Mouse (Mus musculus): ENCODE measurements at regions not wholly inside any gene's neighbourhood (a gene's known extent, or its start where the extent isn't known, plus 50 kb on each side); places are given as distances from the start of the nearest gene placed in this dataset.

DNA sequence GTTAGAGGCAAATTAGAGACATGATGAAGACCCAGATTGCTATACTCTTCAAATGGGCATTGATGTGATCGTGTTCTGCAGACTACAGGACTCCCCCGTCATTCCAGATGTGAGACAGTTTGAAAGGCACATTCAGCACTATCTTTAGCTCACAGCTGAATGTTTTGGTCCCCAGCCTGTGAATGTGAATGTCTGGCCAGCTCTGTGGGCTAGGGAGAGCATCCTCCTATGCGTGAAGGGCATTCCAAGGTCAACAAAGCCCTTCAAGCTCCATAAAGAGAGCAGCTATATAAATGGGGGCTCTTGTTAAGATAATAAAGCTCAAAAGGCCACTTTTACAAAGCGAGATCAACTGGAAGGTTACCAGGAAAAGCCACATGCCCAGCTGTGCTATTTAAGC is 266.1 kb downstream of the Gpat3 start:
- Histone ChIP-seq H3K27ac (ENCODE audit: low read depth, low read length) (no peak overlapping the region), H3K4me1 (replicated peaks; ENCODE audit: control insufficient read depth, insufficient read depth, low read length) (no peaks in the 10 kb centered on the region), H3K27me3 (replicated peaks; ENCODE audit: control insufficient read depth, insufficient read depth, low read length) (no peaks in the 10 kb centered on the region), H3K9ac (ENCODE audit: low read depth, low read length) (no peak overlapping the region), H3K4me2 (replicated peaks; ENCODE audit: low read depth) (no peak overlapping the region), H3K36me3 (ENCODE audit: control insufficient read depth, insufficient read depth) (no peaks in the 10 kb centered on the region), H3K4me3 (ENCODE audit: low read depth, low read length) (no peak overlapping the region), H3K9me3 (ENCODE audit: control insufficient read depth) (no peaks in the 10 kb centered on the region)
- WGBS = 61% methylated on average over 4 of the region's 4 CpGs
- ATAC-seq = no peak
- no peak for TF ChIP-seq CTCF (IDR thresholded peaks at IDR 0.05; ENCODE audit: low read depth)

DNA sequence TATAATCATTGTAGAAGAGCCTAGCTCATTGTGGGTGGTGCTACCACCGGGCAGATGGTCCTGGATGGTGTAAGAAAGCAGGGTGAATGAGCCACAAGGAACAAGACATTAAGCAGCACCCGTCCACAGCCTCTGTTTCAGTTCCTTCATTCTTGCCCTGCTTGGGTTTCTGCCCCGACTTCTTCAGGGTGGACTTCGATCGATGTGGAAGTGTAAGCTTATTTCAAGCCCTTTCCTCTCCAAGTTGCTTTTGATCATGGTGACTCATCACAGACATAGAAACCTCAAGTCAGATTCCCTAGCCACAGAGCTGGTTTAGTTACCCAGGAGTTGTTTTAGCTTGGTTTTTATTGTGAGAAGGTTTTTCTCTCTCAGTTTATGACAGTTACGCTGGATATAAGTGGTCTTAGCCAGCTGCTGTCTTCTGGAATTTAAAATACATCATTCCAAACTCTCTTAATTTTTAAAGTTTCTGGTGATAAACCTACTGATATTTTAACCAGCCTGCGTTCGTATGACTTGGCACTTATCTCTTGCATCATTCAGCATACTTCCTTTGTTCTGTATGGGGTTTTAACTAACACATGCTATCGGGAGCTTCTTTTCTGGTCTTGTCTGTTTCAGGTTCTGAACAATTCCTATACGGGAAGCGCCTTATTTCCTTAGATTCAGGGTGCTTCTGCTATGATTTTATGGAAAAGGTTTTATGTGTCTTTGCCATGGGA is 255.6 kb downstream of the Gpat3 start:
- Histone ChIP-seq H3K36me3 (ENCODE audit: control insufficient read depth, insufficient read depth) (no peaks in the 10 kb centered on the region), H3K27me3 (replicated peaks; ENCODE audit: control insufficient read depth, insufficient read depth, low read length) (no peaks in the 10 kb centered on the region), H3K27ac (ENCODE audit: low read depth, low read length) (no peak overlapping the region), H3K4me1 (replicated peaks; ENCODE audit: control insufficient read depth, insufficient read depth, low read length) (no peaks in the 10 kb centered on the region), H3K9ac (ENCODE audit: low read depth, low read length) (no peak overlapping the region), H3K4me2 (replicated peaks; ENCODE audit: low read depth) (no peak overlapping the region), H3K4me3 (ENCODE audit: low read depth, low read length) (no peak overlapping the region), H3K9me3 (ENCODE audit: control insufficient read depth) (no peaks in the 10 kb centered on the region)
- no peak for TF ChIP-seq CTCF (IDR thresholded peaks at IDR 0.05; ENCODE audit: low read depth)
- ATAC-seq = no peak
- 77% methylated on average over 11 of the region's 11 CpGs for WGBS

DNA sequence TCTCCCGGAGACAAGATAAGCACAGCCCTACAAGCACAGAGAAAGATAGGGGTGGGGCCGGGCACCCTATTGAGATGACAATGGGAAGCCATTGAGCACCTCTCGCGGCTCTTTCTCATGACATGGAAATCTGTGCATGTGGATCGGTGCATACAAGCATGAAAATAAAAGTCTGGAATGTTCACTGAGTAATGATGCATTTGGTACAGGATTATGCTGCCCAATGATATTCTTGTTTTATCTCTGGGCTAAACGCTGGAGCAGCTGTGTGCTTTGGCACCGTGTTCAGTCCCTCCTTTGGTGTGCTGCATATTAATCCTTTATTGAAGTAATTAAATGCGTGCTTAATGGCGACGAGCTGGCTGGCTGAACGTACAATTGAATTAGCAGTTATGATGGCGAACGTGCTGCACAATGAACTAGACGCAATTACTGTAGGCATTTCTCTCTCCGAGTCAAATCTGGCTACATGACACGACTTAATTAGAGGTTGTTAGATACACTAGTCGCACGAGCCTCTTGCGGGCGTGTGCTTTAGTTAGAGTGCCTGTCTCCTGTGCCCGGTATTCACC is 245.6 kb downstream of the Gpat3 start:
- no peak for ATAC-seq
- H3K27ac ChIP-seq (ENCODE audit: low read depth, low read length) = no peak overlapping the region
- no peak overlapping the region for H3K4me3 ChIP-seq (ENCODE audit: low read depth, low read length)
- H3K9ac ChIP-seq (ENCODE audit: low read depth, low read length) = no peak overlapping the region
- H3K36me3 ChIP-seq (ENCODE audit: control insufficient read depth, insufficient read depth) = no peaks in the 10 kb centered on the region
- no peaks in the 10 kb centered on the region for H3K27me3 ChIP-seq (replicated peaks; ENCODE audit: control insufficient read depth, insufficient read depth, low read length)
- no peaks in the 10 kb centered on the region for H3K4me1 ChIP-seq (replicated peaks; ENCODE audit: control insufficient read depth, insufficient read depth, low read length)
- TF ChIP-seq CTCF (IDR thresholded peaks at IDR 0.05; ENCODE audit: low read depth) = no peak
- WGBS = 72% methylated on average over 21 of the region's 21 CpGs
- no peaks in the 10 kb centered on the region for H3K9me3 ChIP-seq (ENCODE audit: control insufficient read depth)
- no peak overlapping the region for H3K4me2 ChIP-seq (replicated peaks; ENCODE audit: low read depth)

DNA sequence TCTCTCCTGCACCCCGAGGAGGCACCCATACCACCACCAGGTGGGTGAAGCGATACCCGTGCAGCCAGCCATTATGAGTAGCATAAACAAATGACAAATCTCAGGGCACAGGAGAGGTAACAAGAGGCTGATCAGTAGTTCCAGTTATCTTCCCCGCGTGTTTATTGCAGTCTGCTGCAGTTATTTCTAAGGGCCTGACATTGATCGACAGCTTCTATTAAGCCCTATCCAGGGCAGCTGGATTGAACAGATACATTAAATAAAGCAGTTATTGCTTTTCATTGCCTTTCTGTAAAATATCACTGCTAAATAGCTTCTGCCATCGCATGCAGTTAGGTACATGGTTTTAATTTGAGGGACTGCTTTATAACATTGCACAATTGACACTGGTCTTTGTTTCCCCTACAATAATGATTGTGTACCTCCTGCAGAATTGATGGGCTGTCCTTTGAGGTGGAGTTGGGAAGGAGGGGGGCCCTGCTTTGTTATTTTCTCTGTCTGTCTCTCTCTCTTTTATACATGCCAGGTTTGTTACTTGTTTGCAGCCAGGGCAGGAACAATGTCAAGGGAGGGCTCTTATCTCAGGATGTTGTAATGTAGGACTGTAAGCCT is 245.0 kb downstream of the Gpat3 start:
- 66% methylated on average over 7 of the region's 7 CpGs for WGBS

DNA sequence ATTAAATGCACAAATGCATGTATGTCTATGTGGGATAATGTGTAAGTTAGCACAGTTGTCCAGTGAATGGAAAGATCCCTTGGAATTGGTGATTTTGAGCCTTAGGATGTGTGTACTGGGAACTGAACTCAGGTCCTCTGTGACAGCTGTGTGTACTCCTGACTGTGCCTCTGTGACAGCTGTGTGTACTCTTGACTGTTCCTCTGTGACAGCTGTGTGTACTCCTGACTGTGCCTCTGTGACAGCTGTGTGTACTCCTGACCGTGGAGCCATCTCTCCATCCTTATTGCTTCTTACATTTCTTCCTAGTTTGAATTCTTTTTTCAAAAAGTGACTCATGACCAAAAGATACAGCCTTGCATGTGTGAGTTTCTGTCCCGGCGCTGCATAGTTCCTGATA is 239.7 kb downstream of the Gpat3 start:
- no peak overlapping the region for H3K4me3 ChIP-seq (ENCODE audit: low read depth, low read length)
- 69% methylated on average over 3 of the region's 3 CpGs for WGBS
- H3K4me1 ChIP-seq (replicated peaks; ENCODE audit: control insufficient read depth, insufficient read depth, low read length) = no peaks in the 10 kb centered on the region
- no peaks in the 10 kb centered on the region for H3K27me3 ChIP-seq (replicated peaks; ENCODE audit: control insufficient read depth, insufficient read depth, low read length)
- H3K9me3 ChIP-seq (ENCODE audit: control insufficient read depth) = no peaks in the 10 kb centered on the region
- no peak overlapping the region for H3K9ac ChIP-seq (ENCODE audit: low read depth, low read length)
- no peak overlapping the region for H3K27ac ChIP-seq (ENCODE audit: low read depth, low read length)
- no peak overlapping the region for H3K4me2 ChIP-seq (replicated peaks; ENCODE audit: low read depth)
- no peaks in the 10 kb centered on the region for H3K36me3 ChIP-seq (ENCODE audit: control insufficient read depth, insufficient read depth)
- no peak for ATAC-seq
- TF ChIP-seq CTCF (IDR thresholded peaks at IDR 0.05; ENCODE audit: low read depth) = no peak

More for the DNA sequence above, 245.0 kb downstream of the Gpat3 start:
- no peaks in the 10 kb centered on the region for H3K9me3 ChIP-seq (ENCODE audit: control insufficient read depth)
- H3K4me1 ChIP-seq (replicated peaks; ENCODE audit: control insufficient read depth, insufficient read depth, low read length) = no peaks in the 10 kb centered on the region
- no peak for ATAC-seq
- H3K4me2 ChIP-seq (replicated peaks; ENCODE audit: low read depth) = no peak overlapping the region
- no peaks in the 10 kb centered on the region for H3K27me3 ChIP-seq (replicated peaks; ENCODE audit: control insufficient read depth, insufficient read depth, low read length)
- TF ChIP-seq CTCF (IDR thresholded peaks at IDR 0.05; ENCODE audit: low read depth) = no peak
- H3K9ac ChIP-seq (ENCODE audit: low read depth, low read length) = no peak overlapping the region
- H3K36me3 ChIP-seq (ENCODE audit: control insufficient read depth, insufficient read depth) = no peaks in the 10 kb centered on the region
- H3K4me3 ChIP-seq (ENCODE audit: low read depth, low read length) = no peak overlapping the region
- no peak overlapping the region for H3K27ac ChIP-seq (ENCODE audit: low read depth, low read length)

DNA sequence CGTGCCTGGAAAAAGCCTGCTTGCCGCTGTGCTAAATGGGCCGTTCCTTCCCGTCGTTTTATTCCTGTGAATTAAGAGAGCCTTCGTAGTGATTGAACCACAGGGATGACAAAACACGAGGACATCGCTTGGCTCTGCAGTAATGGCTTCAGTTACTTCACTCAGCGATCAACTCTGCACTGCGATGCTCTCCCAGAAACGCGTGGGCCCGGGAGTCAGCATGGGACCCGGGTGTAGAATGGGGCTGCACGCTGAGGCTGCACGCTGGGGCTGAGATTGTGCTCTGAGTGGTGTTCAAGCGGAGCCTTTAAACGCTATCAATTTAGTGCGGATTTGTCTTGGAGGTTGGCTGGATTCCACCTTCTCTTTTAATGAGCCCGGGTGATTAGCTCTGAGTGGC is 237.1 kb downstream of the Gpat3 start:
- no peaks in the 10 kb centered on the region for H3K9me3 ChIP-seq (ENCODE audit: control insufficient read depth)
- no peak overlapping the region for H3K4me2 ChIP-seq (replicated peaks; ENCODE audit: low read depth)
- ATAC-seq = no peak
- no peaks in the 10 kb centered on the region for H3K36me3 ChIP-seq (ENCODE audit: control insufficient read depth, insufficient read depth)
- 87% methylated on average over 20 of the region's 20 CpGs for WGBS
- H3K4me1 ChIP-seq (replicated peaks; ENCODE audit: control insufficient read depth, insufficient read depth, low read length) = no peaks in the 10 kb centered on the region
- no peak overlapping the region for H3K4me3 ChIP-seq (ENCODE audit: low read depth, low read length)
- H3K27me3 ChIP-seq (replicated peaks; ENCODE audit: control insufficient read depth, insufficient read depth, low read length) = no peaks in the 10 kb centered on the region
- no peak overlapping the region for H3K27ac ChIP-seq (ENCODE audit: low read depth, low read length)
- TF ChIP-seq CTCF (IDR thresholded peaks at IDR 0.05; ENCODE audit: low read depth) = no peak
- no peak overlapping the region for H3K9ac ChIP-seq (ENCODE audit: low read depth, low read length)

All from intestine, postnatal 0 days (tissue).